Mouse (Mus musculus) myocyte (in vitro differentiated cells): ENCODE measurements around the gene Barx1. TPM values are rescaled to one million over a fixed set of nuclear protein-coding genes. Genes with fewer than 3 reads are reported as not detected.

Experiments
- H3K27me3 ChIP-seq: one replicate; pipeline ENCODE4 v1.6.1; 2011; ENCODE audit not compliant: control insufficient read depth, insufficient read depth, insufficient read length
- H3K36me3 ChIP-seq: one replicate; pipeline ENCODE4 v1.6.1; 2011; ENCODE audit not compliant: control insufficient read depth, insufficient read depth
- H3K4me2 ChIP-seq: one replicate; pipeline ENCODE4 v1.6.1; 2011; ENCODE audit warnings: low read depth, control low read depth
- H3K4me3 ChIP-seq: one replicate; pipeline ENCODE4 v1.5.1; 2011; ENCODE audit warnings: mild to moderate bottlenecking, control low read depth, moderate library complexity
- H3K79me2 ChIP-seq: one replicate; pipeline ENCODE4 v1.6.1; 2011; ENCODE audit not compliant: control insufficient read depth, insufficient read depth
- H3ac ChIP-seq: one replicate; pipeline ENCODE4 v1.6.1; 2011; ENCODE audit not compliant: control insufficient read depth, insufficient read length
- CEBPB ChIP-seq: IDR thresholded peaks from 2 replicates; pipeline ENCODE4 v1.6.1; 2011; ENCODE audit warnings: mild to moderate bottlenecking, moderate library complexity; ENCODE audit not compliant: poor library complexity, insufficient read depth, severe bottlenecking
- E2F4 ChIP-seq: IDR thresholded peaks from one replicate; pipeline ENCODE4 v1.6.1; 2011; ENCODE audit warnings: mild to moderate bottlenecking, control low read depth, moderate library complexity; ENCODE audit not compliant: insufficient read depth
- MAX ChIP-seq: IDR thresholded peaks from one replicate; pipeline ENCODE4 v1.6.1; 2011; ENCODE audit warnings: low read depth, mild to moderate bottlenecking, control low read depth
- MYOD1 ChIP-seq, 3 experiments: IDR thresholded peaks; one replicate each; pipeline ENCODE4 v1.6.1; 2011; ENCODE audit warnings: control low read depth in 2 of 3, low read depth in 2 of 3, mild to moderate bottlenecking in 2 of 3, moderate library complexity in 1 of 3; ENCODE audit not compliant: insufficient read length in 2 of 3, control insufficient read depth in 1 of 3
- MYOG ChIP-seq, 3 experiments: IDR thresholded peaks; one replicate each; pipeline ENCODE4 v1.6.1; 2011; ENCODE audit warnings: control low read depth in 2 of 3, low read depth in 2 of 3, mild to moderate bottlenecking in 2 of 3; ENCODE audit not compliant: insufficient read length in 2 of 3, control insufficient read depth in 1 of 3, insufficient read depth in 1 of 3
- POLR2A ChIP-seq: IDR thresholded peaks from one replicate; pipeline ENCODE4 v1.6.1; 2011; ENCODE audit warnings: low read depth, mild to moderate bottlenecking, control low read depth, moderate library complexity; ENCODE audit not compliant: insufficient read length
- POLR2AphosphoS2 ChIP-seq: IDR thresholded peaks from one replicate; pipeline ENCODE4 v1.6.1; 2011; ENCODE audit warnings: low read depth, control low read depth; ENCODE audit not compliant: insufficient read length
- REST ChIP-seq: IDR thresholded peaks from one replicate; pipeline ENCODE4 v1.6.1; 2011; ENCODE audit warnings: mild to moderate bottlenecking, control low read depth, moderate library complexity; ENCODE audit not compliant: insufficient read depth, insufficient read length
- SRF ChIP-seq: IDR thresholded peaks from one replicate; pipeline ENCODE4 v1.6.1; 2011; ENCODE audit warnings: low read depth; ENCODE audit not compliant: control insufficient read depth, insufficient read length
- TCF12 ChIP-seq: IDR thresholded peaks from one replicate; pipeline ENCODE4 v1.6.1; 2011; ENCODE audit warnings: mild to moderate bottlenecking, control low read depth; ENCODE audit not compliant: poor library complexity, insufficient read depth, severe bottlenecking
- TCF3 ChIP-seq: IDR thresholded peaks from one replicate; pipeline ENCODE4 v1.6.1; 2011; ENCODE audit warnings: low read depth, control low read depth; ENCODE audit not compliant: insufficient read length
- USF1 ChIP-seq: IDR thresholded peaks from one replicate; pipeline ENCODE4 v1.6.1; 2011; ENCODE audit warnings: low read depth, mild to moderate bottlenecking, control low read depth, moderate library complexity
- polyA plus RNA-seq: library from polyadenylated mRNA; unstranded; fragments of >200 nt; fragmentation: generic; extraction: Trizol; gene quantifications from one replicate; pipeline ENCODE4 v1.2.1, GENCODE M21; 2012; ENCODE audit warnings: missing spikeins

Gene Barx1
- polyA plus RNA-seq, 1 experiment = not detected

DNA sequence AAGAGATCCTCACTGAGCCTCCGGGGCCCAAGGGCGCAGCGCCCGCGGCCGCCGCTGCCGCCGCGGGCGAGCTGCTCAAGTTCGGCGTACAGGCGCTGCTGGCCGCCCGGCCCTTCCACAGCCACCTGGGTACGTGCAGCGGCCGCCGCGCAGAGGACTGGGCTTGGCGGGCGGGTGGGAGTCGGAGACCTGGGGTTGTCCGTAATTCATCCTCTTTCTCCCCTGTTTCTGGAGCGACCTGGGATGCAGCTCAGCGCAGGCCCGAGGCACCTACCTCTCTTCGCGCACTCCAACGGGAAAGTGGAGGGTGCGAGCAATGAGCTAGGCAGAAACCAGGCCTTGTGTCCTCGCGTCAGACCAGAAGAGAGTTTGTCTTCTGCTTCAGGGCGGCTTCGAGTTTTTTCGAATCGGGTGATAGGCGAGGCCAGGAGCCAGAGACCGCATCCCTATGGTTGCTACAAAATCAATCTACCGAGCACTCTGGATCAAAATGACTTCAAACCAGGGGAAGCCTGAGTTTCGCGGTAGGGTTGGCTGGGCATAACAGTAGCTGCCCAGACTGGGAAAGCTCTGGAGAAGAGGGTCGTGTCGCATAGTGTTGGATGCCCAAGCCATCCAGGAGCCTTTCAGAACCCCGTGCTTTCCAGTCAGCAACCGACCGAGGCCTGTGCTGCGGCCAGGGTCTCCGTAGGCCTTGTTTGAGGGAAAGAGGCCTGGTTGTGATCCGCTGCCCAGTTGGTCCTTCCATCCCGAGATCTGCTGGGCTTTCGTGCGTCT lies 601 bp downstream of the Barx1 start:
- no peak overlapping the region for H3K4me2 ChIP-seq
- TF ChIP-seq MYOD1 (IDR thresholded peaks at IDR 0.05; ENCODE audit: control insufficient read depth in 1 of 3, insufficient read length in 2 of 3, low read depth in 2 of 3) (no peak), MAX (no peak), REST (no peak), POLR2AphosphoS2 (no peak), TCF3 (no peak), CEBPB (no peak), POLR2A (no peak), E2F4 (no peak), MYOG (IDR thresholded peaks at IDR 0.05; ENCODE audit: control insufficient read depth in 1 of 3, insufficient read depth in 1 of 3, insufficient read length in 2 of 3, low read depth in 2 of 3) (no peak), USF1 (no peak), SRF (no peak), TCF12 (no peak)
- no peak overlapping the region for H3ac ChIP-seq
- no peak overlapping the region for H3K4me3 ChIP-seq
- H3K36me3 ChIP-seq = no peaks in the 10 kb centered on the region
- no peaks in the 10 kb centered on the region for H3K79me2 ChIP-seq
- H3K27me3 ChIP-seq = peaks cover 87% of the 10 kb centered on the region

DNA sequence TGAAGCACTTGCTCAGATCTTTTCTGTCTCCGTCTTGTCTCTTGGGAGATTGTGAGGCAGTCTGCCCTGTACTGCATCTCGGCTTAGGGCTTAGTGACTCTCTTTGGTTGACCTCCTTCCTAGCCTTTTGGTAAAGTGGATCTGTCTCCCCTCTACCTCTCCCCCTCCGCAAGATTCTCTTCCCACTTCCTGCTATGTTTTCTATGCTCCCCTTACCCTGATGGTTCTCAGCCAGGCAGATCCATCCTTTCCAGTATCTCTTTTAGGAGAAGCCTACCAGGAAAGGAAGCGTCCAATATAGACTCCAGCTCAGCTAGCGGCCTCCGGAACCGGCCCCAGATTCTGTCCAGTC lies 1.2 kb downstream of the Barx1 start:
- Histone ChIP-seq H3K36me3 (no peaks in the 10 kb centered on the region), H3ac (no peak overlapping the region), H3K4me3 (no peak overlapping the region), H3K79me2 (no peaks in the 10 kb centered on the region), H3K4me2 (no peak overlapping the region), H3K27me3 (peaks cover 87% of the 10 kb centered on the region)
- no peak for TF ChIP-seq CEBPB
- TF ChIP-seq USF1 = no peak
- TF ChIP-seq POLR2A = no peak
- no peak for TF ChIP-seq REST
- TF ChIP-seq E2F4 = no peak
- no peak for TF ChIP-seq TCF3
- no peak for TF ChIP-seq POLR2AphosphoS2
- no peak for TF ChIP-seq MAX
- TF ChIP-seq MYOD1 (IDR thresholded peaks at IDR 0.05; ENCODE audit: control insufficient read depth in 1 of 3, insufficient read length in 2 of 3, low read depth in 2 of 3) = no peak
- TF ChIP-seq TCF12 = no peak
- TF ChIP-seq MYOG (IDR thresholded peaks at IDR 0.05; ENCODE audit: control insufficient read depth in 1 of 3, insufficient read depth in 1 of 3, insufficient read length in 2 of 3, low read depth in 2 of 3) = no peak
- TF ChIP-seq SRF = no peak

DNA sequence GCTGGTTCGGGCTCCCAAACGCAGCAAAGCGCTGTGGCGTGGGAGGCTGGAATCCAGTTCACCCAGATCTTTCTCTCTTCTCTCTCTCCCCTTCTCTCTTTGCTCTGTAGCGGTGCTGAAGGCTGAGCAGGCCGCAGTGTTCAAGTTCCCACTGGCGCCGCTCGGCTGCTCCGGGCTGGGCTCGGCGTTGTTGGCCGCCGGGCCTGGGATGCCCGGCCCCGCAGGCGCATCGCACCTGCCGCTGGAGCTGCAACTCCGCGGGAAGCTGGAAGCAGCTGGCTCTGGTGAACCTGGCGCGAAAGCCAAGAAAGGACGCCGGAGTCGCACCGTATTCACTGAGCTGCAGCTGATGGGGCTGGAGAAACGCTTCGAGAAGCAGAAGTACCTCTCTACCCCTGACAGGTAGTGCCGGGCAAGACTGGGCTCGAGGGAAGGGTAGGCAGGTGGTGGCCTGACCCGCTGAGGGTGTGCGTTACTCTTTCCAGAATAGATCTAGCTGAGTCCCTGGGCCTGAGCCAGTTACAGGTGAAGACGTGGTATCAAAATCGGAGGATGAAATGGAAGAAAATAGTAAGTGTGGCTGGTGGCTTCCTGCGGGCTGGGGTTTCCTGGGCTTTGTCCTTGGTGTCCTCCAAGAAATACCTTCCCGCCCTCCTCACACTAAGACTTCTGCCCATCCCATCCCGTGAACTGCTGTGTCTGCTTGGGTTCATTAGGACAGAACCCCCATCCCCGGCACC lies 2.3 kb downstream of the Barx1 start:
- H3K4me2 ChIP-seq = no peak overlapping the region
- H3K36me3 ChIP-seq = no peaks in the 10 kb centered on the region
- no peaks in the 10 kb centered on the region for H3K79me2 ChIP-seq
- no peak for TF ChIP-seq CEBPB
- TF ChIP-seq SRF = no peak
- TF ChIP-seq MYOD1 (IDR thresholded peaks at IDR 0.05; ENCODE audit: control insufficient read depth in 1 of 3, insufficient read length in 2 of 3, low read depth in 2 of 3) = no peak
- TF ChIP-seq MAX = no peak
- no peak for TF ChIP-seq TCF3
- TF ChIP-seq REST = no peak
- no peak for TF ChIP-seq POLR2A
- no peak for TF ChIP-seq USF1
- TF ChIP-seq POLR2AphosphoS2 = no peak
- no peak for TF ChIP-seq MYOG (IDR thresholded peaks at IDR 0.05; ENCODE audit: control insufficient read depth in 1 of 3, insufficient read depth in 1 of 3, insufficient read length in 2 of 3, low read depth in 2 of 3)
- no peak for TF ChIP-seq TCF12
- TF ChIP-seq E2F4 = no peak
- H3ac ChIP-seq = no peak overlapping the region
- no peak overlapping the region for H3K4me3 ChIP-seq
- peaks cover 88% of the 10 kb centered on the region for H3K27me3 ChIP-seq

DNA sequence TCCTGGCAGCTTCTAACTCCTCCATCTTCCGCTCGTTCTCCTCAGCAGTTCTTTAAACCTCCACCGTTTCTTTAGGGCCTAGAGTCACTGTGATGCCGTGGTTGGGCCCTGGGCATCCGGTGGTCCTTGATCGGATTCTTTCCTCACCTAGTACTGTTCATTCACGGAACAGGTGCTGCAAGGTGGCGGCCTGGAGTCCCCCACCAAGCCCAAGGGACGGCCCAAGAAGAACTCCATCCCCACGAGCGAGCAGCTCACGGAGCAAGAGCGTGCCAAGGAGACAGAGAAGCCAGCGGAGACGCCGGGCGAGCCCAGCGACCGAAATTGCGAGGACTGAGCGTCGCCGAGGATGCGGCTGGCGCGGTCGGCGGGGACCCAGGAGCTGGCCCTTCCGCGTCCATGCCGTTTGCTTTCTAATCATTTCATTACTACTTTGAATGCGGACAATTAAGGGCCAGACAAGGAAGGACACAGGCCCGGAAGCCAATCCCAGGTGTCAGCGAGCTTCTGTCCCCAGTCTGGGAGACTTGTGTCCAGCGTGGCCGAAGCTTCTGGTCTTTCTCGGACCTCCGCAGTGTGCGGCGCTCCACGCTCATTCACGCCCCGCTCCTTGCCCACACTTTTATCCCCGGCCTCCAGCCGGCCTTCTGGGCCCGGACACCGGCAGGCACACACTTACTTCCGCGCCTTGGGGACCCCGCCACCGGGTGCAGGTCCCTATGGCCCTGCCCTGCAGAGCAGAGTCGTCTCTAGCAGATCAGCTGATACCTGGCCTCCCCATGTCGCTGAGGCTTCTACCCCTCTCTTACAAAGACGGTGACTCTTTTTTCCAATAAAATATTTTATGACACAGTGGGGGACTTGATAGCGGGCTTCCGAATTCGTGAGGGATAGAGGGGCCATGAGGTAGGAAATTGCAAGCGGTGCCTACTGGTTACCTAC lies 3.1 kb downstream of the Barx1 start:
- Histone ChIP-seq H3K4me2 (no peak overlapping the region), H3K36me3 (no peaks in the 10 kb centered on the region), H3K27me3 (peaks cover 88% of the 10 kb centered on the region)

More for the DNA sequence above, 3.1 kb downstream of the Barx1 start:
- no peak for TF ChIP-seq MAX
- TF ChIP-seq CEBPB = no peak
- H3K4me3 ChIP-seq = no peak overlapping the region
- H3ac ChIP-seq = no peak overlapping the region
- no peaks in the 10 kb centered on the region for H3K79me2 ChIP-seq
